Mouse (Mus musculus): ENCODE measurements around the gene AI661453. TPM values are rescaled to one million over a fixed set of nuclear protein-coding genes. Genes with fewer than 3 reads are reported as not detected.

AI661453 gene
- polyA plus RNA-seq, 1 experiment from 2014 or later, result 3.1 TPM

GRCm38 (mm10) chr17:47444113-47444512 lies 7.7 kb downstream of the AI661453 start:
- no peak for ATAC-seq
- Histone ChIP-seq H3K4me2 (replicated peaks) (no peak overlapping the region), H3K9ac (peak overlapping the region; percentile 8; the same call in 1 of the 2 replicates), H3K27ac (no peak overlapping the region), H3K4me1 (replicated peaks) (peaks cover 51% of the 10 kb centered on the region), H3K9me3 (no peaks in the 10 kb centered on the region), H3K4me3 (replicated peaks) (no peak overlapping the region), H3K36me3 (no peaks in the 10 kb centered on the region), H3K27me3 (replicated peaks) (no peaks in the 10 kb centered on the region)
- WGBS, result 51% methylated on average over 6 of the region's 6 CpGs

GRCm38 (mm10) chr17:47445518-47445917 lies 9.1 kb downstream of the AI661453 start:
- Histone ChIP-seq H3K9ac (no peak overlapping the region), H3K27me3 (replicated peaks) (no peaks in the 10 kb centered on the region), H3K4me2 (replicated peaks) (no peak overlapping the region), H3K9me3 (no peaks in the 10 kb centered on the region), H3K4me3 (replicated peaks) (no peak overlapping the region), H3K27ac (peak overlapping the region; percentile 63; the same call in 1 of the 2 replicates), H3K36me3 (no peaks in the 10 kb centered on the region), H3K4me1 (replicated peaks) (peaks cover 51% of the 10 kb centered on the region)
- 52% methylated on average over 11 of the region's 11 CpGs for WGBS
- no peak for ATAC-seq

- no peak overlapping the region for H3K4me3 ChIP-seq (replicated peaks)
- H3K36me3 ChIP-seq, result no peaks in the 10 kb centered on the region
- H3K9me3 ChIP-seq, result no peaks in the 10 kb centered on the region
- peaks cover 52% of the 10 kb centered on the region for H3K4me1 ChIP-seq (replicated peaks)
- no peak for ATAC-seq
- H3K9ac ChIP-seq, result no peak overlapping the region
- H3K27me3 ChIP-seq (replicated peaks), result no peaks in the 10 kb centered on the region
- H3K4me2 ChIP-seq (replicated peaks), result no peak overlapping the region
- H3K27ac ChIP-seq, result peak overlapping the region; percentile 63
- 48% methylated on average over 9 of the region's 9 CpGs for WGBS
Observed at GRCm38 (mm10) chr17:47446025-47446424, 9.6 kb downstream of the AI661453 start.

GRCm38 (mm10) chr17:47446561-47446960 lies 10.1 kb downstream of the AI661453 start:
- Histone ChIP-seq H3K4me3 (replicated peaks) (no peak overlapping the region), H3K9ac (no peak overlapping the region), H3K4me2 (replicated peaks) (no peak overlapping the region), H3K4me1 (replicated peaks) (peaks cover 52% of the 10 kb centered on the region), H3K27ac (peak overlapping the region; percentile 63), H3K27me3 (replicated peaks) (no peaks in the 10 kb centered on the region), H3K36me3 (no peaks in the 10 kb centered on the region), H3K9me3 (no peaks in the 10 kb centered on the region)
- WGBS, result 82% methylated on average over 11 of the region's 11 CpGs
- ATAC-seq, result no peak

GRCm38 (mm10) chr17:47448523-47449372 lies 12.3 kb downstream of the AI661453 start:
- Histone ChIP-seq H3K9me3 (no peaks in the 10 kb centered on the region), H3K4me1 (replicated peaks) (peaks cover 58% of the 10 kb centered on the region), H3K9ac (peak overlapping the region; percentile 33; the same call in 1 of the 2 replicates), H3K27ac (peak overlapping the region; percentile 96), H3K36me3 (no peaks in the 10 kb centered on the region), H3K4me2 (replicated peaks) (peak overlapping the region; percentile 44), H3K4me3 (replicated peaks) (no peak overlapping the region), H3K27me3 (replicated peaks) (no peaks in the 10 kb centered on the region)
- ATAC-seq, result peak; percentile 76
- 20% methylated on average over 8 of the region's 8 CpGs for WGBS

- H3K27ac ChIP-seq, result peak overlapping the region; percentile 96
- peak; percentile 69 for ATAC-seq
- H3K36me3 ChIP-seq, result no peaks in the 10 kb centered on the region
- 48% methylated on average over 5 of the region's 5 CpGs for WGBS
- H3K9me3 ChIP-seq, result no peaks in the 10 kb centered on the region
- H3K9ac ChIP-seq, result peak overlapping the region; percentile 33; the same call in 1 of the 2 replicates
- H3K27me3 ChIP-seq (replicated peaks), result no peaks in the 10 kb centered on the region
- H3K4me1 ChIP-seq (replicated peaks), result peaks cover 54% of the 10 kb centered on the region
- H3K4me2 ChIP-seq (replicated peaks), result peak overlapping the region; percentile 44
- H3K4me3 ChIP-seq (replicated peaks), result no peak overlapping the region; the same call in 1 of the 2 replicates
Observed at GRCm38 (mm10) chr17:47449432-47449831, 13.0 kb downstream of the AI661453 start.

GRCm38 (mm10) chr17:47450239-47450638 lies 13.8 kb downstream of the AI661453 start:
- H3K4me3 ChIP-seq (replicated peaks), result no peak overlapping the region
- 0 out of 2 replicates have a peak overlapping the region, but pooled peaks have one; percentile 44 for H3K4me2 ChIP-seq (replicated peaks)
- H3K9ac ChIP-seq, result no peak overlapping the region
- H3K27me3 ChIP-seq (replicated peaks), result no peaks in the 10 kb centered on the region
- WGBS, result 30% methylated on average over 7 of the region's 7 CpGs
- peak overlapping the region; percentile 96 for H3K27ac ChIP-seq
- 0 out of 2 replicates have a peak, but pooled peaks have one; percentile 6 for ATAC-seq
- H3K36me3 ChIP-seq, result no peaks in the 10 kb centered on the region
- H3K4me1 ChIP-seq (replicated peaks), result peaks cover 61% of the 10 kb centered on the region
- no peaks in the 10 kb centered on the region for H3K9me3 ChIP-seq

GRCm38 (mm10) chr17:47450880-47451565 lies 14.6 kb downstream of the AI661453 start:
- no peaks in the 10 kb centered on the region for H3K9me3 ChIP-seq
- 60% methylated on average over 12 of the region's 12 CpGs for WGBS
- no peak for ATAC-seq
- no peaks in the 10 kb centered on the region for H3K36me3 ChIP-seq
- H3K4me2 ChIP-seq (replicated peaks), result no peak overlapping the region
- peak overlapping the region; percentile 8; the same call in 1 of the 2 replicates for H3K27ac ChIP-seq
- H3K4me3 ChIP-seq (replicated peaks), result no peak overlapping the region
- H3K4me1 ChIP-seq (replicated peaks), result peaks cover 60% of the 10 kb centered on the region
- no peaks in the 10 kb centered on the region for H3K27me3 ChIP-seq (replicated peaks)
- no peak overlapping the region for H3K9ac ChIP-seq

- Histone ChIP-seq H3K27ac (no peak overlapping the region), H3K27me3 (replicated peaks) (no peaks in the 10 kb centered on the region), H3K9me3 (no peaks in the 10 kb centered on the region), H3K9ac (no peak overlapping the region), H3K4me3 (replicated peaks) (no peak overlapping the region), H3K4me2 (replicated peaks) (no peak overlapping the region), H3K4me1 (replicated peaks) (peaks cover 54% of the 10 kb centered on the region), H3K36me3 (no peaks in the 10 kb centered on the region)
- WGBS, result 47% methylated on average over 7 of the region's 7 CpGs
- no peak for ATAC-seq
Observed at GRCm38 (mm10) chr17:47452886-47453285, 16.5 kb downstream of the AI661453 start.

GRCm38 (mm10) chr17:47454675-47455074 lies 18.3 kb downstream of the AI661453 start:
- H3K4me1 ChIP-seq (replicated peaks), result peaks cover 41% of the 10 kb centered on the region
- ATAC-seq, result peak; percentile 58

GRCm38 (mm10) chr17:47458310-47458709 lies 21.9 kb downstream of the AI661453 start:
- Histone ChIP-seq H3K9ac (no peak overlapping the region), H3K27ac (no peak overlapping the region), H3K4me1 (replicated peaks) (peaks cover 29% of the 10 kb centered on the region), H3K36me3 (no peaks in the 10 kb centered on the region), H3K9me3 (no peaks in the 10 kb centered on the region), H3K4me3 (replicated peaks) (no peak overlapping the region), H3K4me2 (replicated peaks) (no peak overlapping the region), H3K27me3 (replicated peaks) (no peaks in the 10 kb centered on the region)
- 78% methylated on average over 13 of the region's 13 CpGs for WGBS
- ATAC-seq, result no peak

More at GRCm38 (mm10) chr17:47454675-47455074, 18.3 kb downstream of the AI661453 start:
- no peak overlapping the region for H3K9ac ChIP-seq
- H3K27me3 ChIP-seq (replicated peaks), result no peaks in the 10 kb centered on the region
- no peak overlapping the region for H3K4me2 ChIP-seq (replicated peaks)
- no peak overlapping the region for H3K4me3 ChIP-seq (replicated peaks)
- 39% methylated on average over 8 of the region's 8 CpGs for WGBS
- H3K27ac ChIP-seq, result no peak overlapping the region
- H3K36me3 ChIP-seq, result no peaks in the 10 kb centered on the region
- no peaks in the 10 kb centered on the region for H3K9me3 ChIP-seq

GRCm38 (mm10) chr17:47458936-47459335 lies 22.5 kb downstream of the AI661453 start:
- Histone ChIP-seq H3K36me3 (no peaks in the 10 kb centered on the region), H3K9ac (no peak overlapping the region), H3K4me2 (replicated peaks) (no peak overlapping the region), H3K4me3 (replicated peaks) (no peak overlapping the region), H3K4me1 (replicated peaks) (peaks cover 30% of the 10 kb centered on the region), H3K27me3 (replicated peaks) (no peaks in the 10 kb centered on the region), H3K9me3 (no peaks in the 10 kb centered on the region), H3K27ac (no peak overlapping the region)
- ATAC-seq, result no peak
- WGBS, result 86% methylated on average over 2 of the region's 2 CpGs
